Mouse (Mus musculus) CH12.LX (cell line): ENCODE results near the gene Fam24a. TPM values are rescaled to one million over a fixed set of nuclear protein-coding genes. Genes with fewer than 3 reads are reported as not detected.

Experiments used
- DNase-seq: peaks from one replicate; pipeline ENCODE4 v3.0.0-alpha.2; 2013; ENCODE audit errors: extremely low read depth
- H3K27ac ChIP-seq: 2 replicates; pipeline ENCODE4 v1.5.1; 2012; ENCODE audit warnings: low read depth, mild to moderate bottlenecking, control low read depth, moderate library complexity; ENCODE audit not compliant: insufficient read depth
- H3K27me3 ChIP-seq: replicated peaks from 2 replicates; pipeline ENCODE3; 2012; ENCODE audit warnings: inconsistent platforms
- H3K36me3 ChIP-seq, 2 experiments: replicated peaks in 1 of 2; 2 replicates each; pipeline versions ENCODE3 to v1.6.1; 2012; ENCODE audit warnings: inconsistent platforms in 1 of 2, low read length in 1 of 2, mild to moderate bottlenecking in 1 of 2, mixed read lengths in 1 of 2, moderate library complexity in 1 of 2; ENCODE audit not compliant: control insufficient read depth in 1 of 2, insufficient read depth in 1 of 2
- H3K4me1 ChIP-seq, 2 experiments: 2 replicates each; pipeline ENCODE4 v1.6.1; 2012; ENCODE audit warnings: inconsistent platforms in 1 of 2, moderate library complexity in 1 of 2; ENCODE audit not compliant: insufficient read depth in 2 of 2, control insufficient read depth in 1 of 2
- H3K4me2 ChIP-seq: 2 replicates; pipeline ENCODE4 v1.6.1; 2012; ENCODE audit warnings: low read depth, mild to moderate bottlenecking, control low read depth; ENCODE audit not compliant: poor library complexity, insufficient read depth, severe bottlenecking
- H3K4me3 ChIP-seq, 3 experiments: fragments of 150-350 bp in 1 of 3; sonication (generic) in 1 of 3; replicated peaks in 1 of 3; 2 replicates each; pipeline versions ENCODE3 to v1.5.1; 2011 to 2012; ENCODE audit warnings: low read depth in 2 of 3, low read length in 2 of 3, mild to moderate bottlenecking in 2 of 3, moderate library complexity in 2 of 3, control low read depth in 1 of 3, improper control_type of control experiment in 1 of 3, inconsistent platforms in 1 of 3, mixed read lengths in 1 of 3; ENCODE audit not compliant: poor library complexity in 1 of 3
- H3K79me2 ChIP-seq: replicated peaks from 2 replicates; pipeline ENCODE4 v1.6.1; 2012; ENCODE audit warnings: mild to moderate bottlenecking, moderate library complexity; ENCODE audit not compliant: control insufficient read depth, poor library complexity, insufficient read depth, severe bottlenecking; ENCODE audit errors: extremely low read depth
- H3K9ac ChIP-seq: 2 replicates; pipeline ENCODE4 v1.6.1; 2012; ENCODE audit warnings: low read depth, mild to moderate bottlenecking, control low read depth, moderate library complexity; ENCODE audit not compliant: insufficient read depth
- H3K9me3 ChIP-seq: replicated peaks from 2 replicates; pipeline ENCODE3; 2012; ENCODE audit warnings: low read length, inconsistent platforms, mixed read lengths
- CTCF ChIP-seq, 2 experiments: IDR thresholded peaks in 1 of 2; conservative IDR thresholded peaks in 1 of 2; 2 replicates each; pipeline ENCODE4 v1.5.1; 2011 to 2012; ENCODE audit warnings: low read depth in 2 of 2, low read length in 2 of 2, improper control_type of control experiment in 1 of 2, inconsistent platforms in 1 of 2, mild to moderate bottlenecking in 1 of 2, moderate library complexity in 1 of 2
- GABPA ChIP-seq: IDR thresholded peaks from 2 replicates; pipeline ENCODE4 v1.6.1; 2012; ENCODE audit warnings: low read depth, low read length, improper control_type of control experiment, inconsistent platforms; ENCODE audit not compliant: insufficient replicate concordance
- HCFC1 ChIP-seq: IDR thresholded peaks from 2 replicates; pipeline ENCODE4 v1.6.1; 2012; ENCODE audit warnings: low read depth, mild to moderate bottlenecking, inconsistent platforms, low read length, improper control_type of control experiment
- JUND ChIP-seq: conservative IDR thresholded peaks from 2 replicates; pipeline ENCODE4 v1.6.1; 2011; ENCODE audit warnings: low read depth, low read length, improper control_type of control experiment
- KAT2A ChIP-seq: IDR thresholded peaks from 2 replicates; pipeline ENCODE4 v1.6.1; 2012; ENCODE audit warnings: low read length, improper control_type of control experiment, inconsistent platforms; ENCODE audit not compliant: insufficient replicate concordance
- MAX ChIP-seq: IDR thresholded peaks from 2 replicates; pipeline ENCODE4 v1.6.1; 2011; ENCODE audit warnings: low read length, improper control_type of control experiment
- NELFE ChIP-seq: IDR thresholded peaks from 2 replicates; pipeline ENCODE4 v1.6.1; 2011; ENCODE audit warnings: low read depth, low read length, improper control_type of control experiment
- POLR2A ChIP-seq: IDR thresholded peaks from 2 replicates; pipeline ENCODE4 v1.6.1; 2011; ENCODE audit warnings: low read depth, mild to moderate bottlenecking, improper control_type of control experiment, low read length
- RAD21 ChIP-seq: IDR thresholded peaks from 2 replicates; pipeline ENCODE4 v1.6.1; 2011; ENCODE audit warnings: low read depth, mild to moderate bottlenecking, low read length, improper control_type of control experiment, moderate library complexity
- ZC3H11A ChIP-seq: IDR thresholded peaks from 2 replicates; pipeline ENCODE4 v1.6.1; 2012; ENCODE audit warnings: low read depth, mild to moderate bottlenecking, inconsistent platforms, low read length, improper control_type of control experiment
- ZNF384 ChIP-seq: IDR thresholded peaks from 2 replicates; pipeline ENCODE4 v1.6.1; 2012; ENCODE audit warnings: low read depth, low read length, improper control_type of control experiment, inconsistent platforms
- dilution Hi-C: fragments of 300-500 bp; cut with MboI; formaldehyde crosslinking; loops from 2 replicates; pipeline ENCODE4 v1.14.3; 2020; ENCODE audit warnings: low sequenced_read_pairs; ENCODE audit not compliant: extremely low pct_unique_long_range_greater_than_20kb, extremely low pct_ligation_motif_present
- in situ Hi-C: fragments of 300-500 bp; cut with MboI; formaldehyde crosslinking; loops from 3 replicates; pipeline ENCODE4 v1.14.3; 2019; ENCODE audit warnings: low sequenced_read_pairs, low pct_ligation_motif_present, low pct_unique_long_range_greater_than_20kb, mixed read lengths
- polyA plus RNA-seq: library from polyadenylated mRNA; unstranded; fragments of >175 nt; gene quantifications from 2 replicates; pipeline ENCODE4 v1.2.1, GENCODE M21; 2012; ENCODE audit warnings: low read depth; ENCODE audit not compliant: insufficient read length
- total RNA-seq, 2 experiments: library from RNA; depleted of rRNA; stranded (reverse); fragments of 300-350 nt in 1 of 2; fragments of >200 nt in 1 of 2; gene quantifications; 2 replicates each; pipeline ENCODE4 v1.2.3; 2012 to 2014

The Fam24a gene
- total and polyA plus RNA-seq, 3 experiments: 0.36 TPM; not detected in 2

- H3K9ac ChIP-seq: peak overlapping the region; percentile 70; the same call in 1 of the 2 replicates
- peak overlapping the region in 2 of 3 experiments; percentile 61 to 88 for H3K4me3 ChIP-seq
- DNase-seq: peak; percentile 29
- H3K9me3 ChIP-seq: no peaks in the 10 kb centered on the region
- no peak overlapping the region for H3K27ac ChIP-seq
- H3K79me2 ChIP-seq: no peaks in the 10 kb centered on the region
- H3K4me2 ChIP-seq: peak overlapping the region; percentile 55
- dilution Hi-C loops: no loop called here
- TF ChIP-seq MAX (no peak), ZNF384 (no peak), KAT2A (no peak), POLR2A (no peak), JUND (no peak), GABPA (no peak), ZC3H11A (no peak), RAD21 (peak; percentile 13), HCFC1 (no peak), NELFE (no peak), CTCF (conservative IDR thresholded peaks at IDR 0.05 in 1 of 2, IDR thresholded peaks at IDR 0.05 in 1 of 2; ENCODE audit: low read depth in 2 of 2, low read length in 2 of 2) (peak in 1 of 2 experiments; percentile 32; a peak in 2 of 4 replicates)
- in situ Hi-C loops: no loop called here
- peaks cover 0 to 16% of the 10 kb centered on the region in 2 experiments for H3K36me3 ChIP-seq
- H3K27me3 ChIP-seq: peaks cover 2% of the 10 kb centered on the region
- peaks cover 2 to 15% of the 10 kb centered on the region in 2 experiments; a peak in 3 of 4 replicates for H3K4me1 ChIP-seq
These were observed 38.4 kb downstream of the Fam24a start for GRCm38 (mm10) chr7:131371880-131372651.

Other genes with a start within 250 kb of the Fam24a start
- not detected in 2 replicates for gene 4933402N03Rik, start 187.6 kb upstream of the Fam24a start, total RNA-seq (2012; rRNA removed)
- gene 4933402N03Rik, start 187.6 kb upstream of the Fam24a start, total RNA-seq (2014; rRNA removed): not detected in 2 replicates
- gene 4933402N03Rik, start 187.6 kb upstream of the Fam24a start, polyA plus RNA-seq: not detected in 2 replicates
- not detected in 2 replicates for gene 5430419D17Rik, start 159.5 kb upstream of the Fam24a start, total RNA-seq (2012; rRNA removed)
- gene 5430419D17Rik, start 159.5 kb upstream of the Fam24a start, total RNA-seq (2014; rRNA removed): not detected in 2 replicates
- gene 5430419D17Rik, start 159.5 kb upstream of the Fam24a start, polyA plus RNA-seq: not detected in 2 replicates
- gene Cuzd1, start 11.6 kb upstream of the Fam24a start, total RNA-seq (2012; rRNA removed): not detected in 2 replicates
- not detected in 2 replicates for gene Cuzd1, start 11.6 kb upstream of the Fam24a start, total RNA-seq (2014; rRNA removed)
- gene Cuzd1, start 11.6 kb upstream of the Fam24a start, polyA plus RNA-seq: 0.10 and 0.11 TPM in 2 replicates
- gene Fam24b, start 4.3 kb upstream of the Fam24a start, total RNA-seq (2012; rRNA removed): 0.21 TPM in 1 of 2 replicates, not detected in the other
- not detected in 2 replicates for gene Fam24b, start 4.3 kb upstream of the Fam24a start, total RNA-seq (2014; rRNA removed)
- not detected in 2 replicates for gene Fam24b, start 4.3 kb upstream of the Fam24a start, polyA plus RNA-seq
- gene 2310057M21Rik, start 28.9 kb downstream of the Fam24a start, total RNA-seq (2012; rRNA removed): 13.1 and 14.6 TPM in 2 replicates
- 3.3 and 3.4 TPM in 2 replicates for gene 2310057M21Rik, start 28.9 kb downstream of the Fam24a start, total RNA-seq (2014; rRNA removed)
- gene 2310057M21Rik, start 28.9 kb downstream of the Fam24a start, polyA plus RNA-seq: 20.2 and 22.5 TPM in 2 replicates
- gene Pstk, start 37.3 kb downstream of the Fam24a start, total RNA-seq (2012; rRNA removed): 23.3 and 29.1 TPM in 2 replicates
- gene Pstk, start 37.3 kb downstream of the Fam24a start, total RNA-seq (2014; rRNA removed): 32.0 and 42.3 TPM in 2 replicates
- 21.5 and 21.9 TPM in 2 replicates for gene Pstk, start 37.3 kb downstream of the Fam24a start, polyA plus RNA-seq
- gene Ikzf5, start 76.7 kb downstream of the Fam24a start, total RNA-seq (2012; rRNA removed): 4.7 and 5.2 TPM in 2 replicates
- 8.0 and 8.1 TPM in 2 replicates for gene Ikzf5, start 76.7 kb downstream of the Fam24a start, total RNA-seq (2014; rRNA removed)
- gene Ikzf5, start 76.7 kb downstream of the Fam24a start, polyA plus RNA-seq: 13.9 and 18.5 TPM in 2 replicates
- 11.2 and 11.9 TPM in 2 replicates for gene Acadsb, start 76.7 kb downstream of the Fam24a start, total RNA-seq (2012; rRNA removed)
- 15.2 and 15.6 TPM in 2 replicates for gene Acadsb, start 76.7 kb downstream of the Fam24a start, total RNA-seq (2014; rRNA removed)
- 11.1 and 11.8 TPM in 2 replicates for gene Acadsb, start 76.7 kb downstream of the Fam24a start, polyA plus RNA-seq
- gene Hmx3, start 209.0 kb downstream of the Fam24a start, total RNA-seq (2012; rRNA removed): not detected in 2 replicates
- gene Hmx3, start 209.0 kb downstream of the Fam24a start, total RNA-seq (2014; rRNA removed): not detected in 2 replicates
- gene Hmx3, start 209.0 kb downstream of the Fam24a start, polyA plus RNA-seq: not detected in 2 replicates
- 2.3 and 2.9 TPM in 2 replicates for gene Hmx2, start 214.9 kb downstream of the Fam24a start, total RNA-seq (2012; rRNA removed)
- 2.0 and 2.4 TPM in 2 replicates for gene Hmx2, start 214.9 kb downstream of the Fam24a start, total RNA-seq (2014; rRNA removed)
- 2.4 and 3.1 TPM in 2 replicates for gene Hmx2, start 214.9 kb downstream of the Fam24a start, polyA plus RNA-seq
- gene Bub3, start 226.4 kb downstream of the Fam24a start, total RNA-seq (2012; rRNA removed): 159 and 172 TPM in 2 replicates
- 225 and 250 TPM in 2 replicates for gene Bub3, start 226.4 kb downstream of the Fam24a start, total RNA-seq (2014; rRNA removed)
- 160 and 161 TPM in 2 replicates for gene Bub3, start 226.4 kb downstream of the Fam24a start, polyA plus RNA-seq